Mouse (Mus musculus) ES-E14 (cell line): ENCODE results near the gene Kansl1l. TPM values are rescaled to one million over a fixed set of nuclear protein-coding genes. Genes with fewer than 3 reads are reported as not detected.
A peak's percentile ranks its signal among the peaks of the same experiment; 100 is the strongest.

Experiments
- DNase-seq: peaks from one replicate; pipeline ENCODE4 v3.0.0-alpha.2; 2013; ENCODE audit warnings: low read depth, low spot score
- H3K27ac ChIP-seq: 2 replicates; pipeline ENCODE4 v1.5.1; 2012; ENCODE audit warnings: low read depth, mild to moderate bottlenecking, low read length, moderate library complexity, mixed read lengths; ENCODE audit not compliant: poor library complexity, insufficient read depth, severe bottlenecking
- H3K36me3 ChIP-seq: 2 replicates; pipeline ENCODE4 v1.6.1; 2012; ENCODE audit warnings: mild to moderate bottlenecking, low read length, moderate library complexity, mixed read lengths; ENCODE audit not compliant: control insufficient read depth, poor library complexity, insufficient read depth, severe bottlenecking
- H3K4me1 ChIP-seq, 2 experiments: fragments of 150-350 bp in 1 of 2; sonication (generic) in 1 of 2; 2 replicates each; pipeline ENCODE4 v1.6.1; 2012; ENCODE audit warnings: low read length in 2 of 2, mild to moderate bottlenecking in 1 of 2, mixed read lengths in 1 of 2; ENCODE audit not compliant: control insufficient read depth in 2 of 2, insufficient read depth in 2 of 2, poor library complexity in 1 of 2
- H3K4me3 ChIP-seq, 2 experiments: fragments of 150-350 bp in 1 of 2; sonication (generic) in 1 of 2; 2 replicates each; pipeline ENCODE4 v1.5.1; 2012; ENCODE audit warnings: low read length in 2 of 2, low read depth in 1 of 2, mild to moderate bottlenecking in 1 of 2, mixed read lengths in 1 of 2; ENCODE audit not compliant: insufficient read depth in 1 of 2, poor library complexity in 1 of 2, severe bottlenecking in 1 of 2
- H3K9ac ChIP-seq: 2 replicates; pipeline ENCODE4 v1.6.1; 2012; ENCODE audit warnings: low read depth, mild to moderate bottlenecking, low read length, mixed read lengths; ENCODE audit not compliant: poor library complexity, insufficient read depth, severe bottlenecking
- H3K9me3 ChIP-seq: fragments of 150-350 bp; sonication (generic); 2 replicates; pipeline ENCODE4 v1.6.1; 2012; ENCODE audit warnings: low read depth, mild to moderate bottlenecking, low read length; ENCODE audit not compliant: control insufficient read depth, insufficient read depth
- CHD2 ChIP-seq: IDR thresholded peaks from 2 replicates; pipeline ENCODE4 v1.6.1; 2014; ENCODE audit warnings: mild to moderate bottlenecking, low read depth, low read length, inconsistent platforms
- HCFC1 ChIP-seq: IDR thresholded peaks from 2 replicates; pipeline ENCODE4 v1.6.1; 2012; ENCODE audit warnings: low read length, inconsistent platforms, borderline replicate concordance; ENCODE audit not compliant: insufficient read depth
- MAFK ChIP-seq: IDR thresholded peaks from 2 replicates; pipeline ENCODE4 v1.6.1; 2014; ENCODE audit warnings: mild to moderate bottlenecking, low read depth, low read length, inconsistent platforms; ENCODE audit not compliant: insufficient read depth
- ZC3H11A ChIP-seq: IDR thresholded peaks from 2 replicates; pipeline ENCODE4 v1.6.1; 2012; ENCODE audit warnings: low read depth, mild to moderate bottlenecking, inconsistent platforms, low read length, borderline replicate concordance
- ZNF384 ChIP-seq: IDR thresholded peaks from 2 replicates; pipeline ENCODE4 v1.6.1; 2012; ENCODE audit warnings: low read depth, low read length, inconsistent platforms
- in situ Hi-C, 2 experiments: fragments of 600-800 bp; cut with MboI; formaldehyde crosslinking; loops; one replicate each; pipeline ENCODE4 v1.15.1; 2025; ENCODE audit warnings: low sequenced_read_pairs in 2 of 2, inconsistent platforms in 1 of 2; ENCODE audit not compliant: unreplicated experiment in 2 of 2
- total RNA-seq: library from RNA; depleted of rRNA; stranded (reverse); fragments of 300-350 nt; gene quantifications from 2 replicates; pipeline ENCODE4 v1.2.3, GENCODE M21; 2012

The Kansl1l gene
- total RNA-seq, 1 experiment: 3.3 TPM

DNA sequence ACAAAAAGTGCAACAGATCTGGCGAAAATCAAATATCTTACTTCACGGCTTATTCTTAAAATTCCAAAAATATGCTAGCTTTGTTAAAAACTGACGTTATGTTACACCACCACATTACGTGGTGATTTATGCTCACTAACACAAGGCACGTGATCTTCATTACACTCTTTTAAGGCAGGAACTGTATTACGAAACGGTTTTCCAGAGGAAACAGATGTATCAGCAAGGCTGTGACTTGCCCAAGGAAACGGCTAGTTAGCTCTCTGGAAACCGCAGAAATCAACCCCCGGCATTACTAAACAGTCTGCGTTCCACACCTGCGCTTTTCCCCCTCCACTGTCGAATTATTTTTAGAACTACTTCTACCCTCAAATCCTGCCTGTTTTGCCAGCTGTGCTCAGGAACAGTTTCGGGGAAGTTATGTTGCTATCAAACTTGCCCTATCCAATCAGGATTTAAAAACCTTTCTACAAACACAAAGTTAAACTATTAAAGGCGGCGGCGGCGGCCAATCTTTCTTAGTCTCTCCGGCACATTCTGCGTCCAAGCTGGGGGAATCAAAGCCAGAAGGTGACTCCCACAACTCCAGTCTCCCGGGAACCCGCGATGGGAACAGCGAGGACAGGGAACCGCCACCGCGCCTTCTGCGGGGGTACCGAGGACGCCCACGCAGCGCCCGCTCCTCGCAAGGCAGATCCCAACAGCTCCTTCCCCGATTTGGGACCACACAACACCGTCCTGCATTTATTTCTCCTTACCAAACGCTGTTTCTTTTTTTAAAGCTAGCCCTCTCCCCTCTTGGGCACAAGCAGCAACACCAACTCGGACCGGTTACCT, 1.2 kb downstream of the Kansl1l start:
- H3K27ac ChIP-seq: no peak overlapping the region
- H3K9ac ChIP-seq: peak overlapping the region; percentile 81
- no peaks in the 10 kb centered on the region for H3K36me3 ChIP-seq
- H3K4me3 ChIP-seq: peak overlapping the region; percentile 75 to 80
- no peaks in the 10 kb centered on the region for H3K9me3 ChIP-seq
- no peak for TF ChIP-seq ZNF384
- no peak for TF ChIP-seq ZC3H11A
- 0 out of 2 replicates have a peak, but pooled peaks have one; percentile 16 for TF ChIP-seq CHD2
- peak; percentile 24; the same call in 1 of the 2 replicates for TF ChIP-seq HCFC1
- TF ChIP-seq MAFK: no peak
- in situ Hi-C loops: no loop called here
- H3K4me1 ChIP-seq: no peaks in the 10 kb centered on the region; a peak in 1 of 4 replicates
- DNase-seq: peak; percentile 39

DNA sequence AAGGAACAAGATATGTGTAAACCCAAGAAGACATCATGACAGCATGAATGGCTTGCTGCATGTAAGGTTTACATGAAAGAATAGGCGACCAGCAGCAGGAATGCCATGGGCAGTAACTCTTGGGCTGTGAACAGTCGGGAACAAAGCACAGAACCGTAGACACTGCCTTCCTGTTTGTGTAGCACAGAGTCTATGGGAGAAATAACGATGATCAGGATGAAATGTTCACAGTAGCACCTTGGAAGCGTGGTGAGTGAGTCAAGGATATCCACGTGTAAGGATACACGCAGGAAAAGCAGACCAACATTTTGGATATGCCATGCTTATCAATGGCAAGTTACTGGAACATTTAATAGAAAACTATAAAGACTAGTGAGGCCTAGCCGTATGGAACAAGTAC, 2.6 kb downstream of the Kansl1l start:
- no peaks in the 10 kb centered on the region for H3K9me3 ChIP-seq
- H3K9ac ChIP-seq: no peak overlapping the region
- no peak overlapping the region for H3K27ac ChIP-seq
- no peaks in the 10 kb centered on the region; a peak in 1 of 4 replicates for H3K4me1 ChIP-seq
- no peak for DNase-seq
- in situ Hi-C loops: no loop called here
- TF ChIP-seq ZC3H11A: no peak
- TF ChIP-seq MAFK: no peak
- TF ChIP-seq CHD2: no peak
- no peak for TF ChIP-seq ZNF384
- TF ChIP-seq HCFC1: no peak
- H3K4me3 ChIP-seq: no peak overlapping the region
- no peaks in the 10 kb centered on the region for H3K36me3 ChIP-seq

DNA sequence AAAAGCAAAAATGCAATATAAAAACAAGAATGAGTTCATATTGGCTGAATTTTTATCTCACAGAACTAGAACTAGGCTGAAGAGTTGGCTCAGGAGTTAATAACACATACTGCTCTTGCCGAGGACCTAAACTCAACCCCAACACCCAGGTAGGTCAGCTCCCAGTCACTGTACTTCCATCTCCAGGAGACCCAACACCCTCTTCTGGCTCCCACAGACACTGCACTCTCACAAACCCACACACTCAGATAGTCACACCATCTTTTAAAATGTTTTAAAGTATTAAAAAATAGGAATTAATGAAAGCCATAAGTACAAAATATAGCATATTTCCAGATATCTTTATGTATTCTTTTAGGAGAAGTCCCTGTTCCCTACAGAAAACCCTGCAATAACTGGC, 4.2 kb downstream of the Kansl1l start:
- TF ChIP-seq CHD2: no peak
- no peak for TF ChIP-seq ZC3H11A
- no peak for TF ChIP-seq MAFK
- no peak for TF ChIP-seq HCFC1
- no peak for TF ChIP-seq ZNF384
- Histone ChIP-seq H3K9me3 (no peaks in the 10 kb centered on the region), H3K9ac (no peak overlapping the region), H3K4me1 (no peaks in the 10 kb centered on the region; a peak in 1 of 4 replicates), H3K27ac (no peak overlapping the region), H3K36me3 (no peaks in the 10 kb centered on the region), H3K4me3 (no peak overlapping the region)
- in situ Hi-C loops: no loop called here
- no peak for DNase-seq

DNA sequence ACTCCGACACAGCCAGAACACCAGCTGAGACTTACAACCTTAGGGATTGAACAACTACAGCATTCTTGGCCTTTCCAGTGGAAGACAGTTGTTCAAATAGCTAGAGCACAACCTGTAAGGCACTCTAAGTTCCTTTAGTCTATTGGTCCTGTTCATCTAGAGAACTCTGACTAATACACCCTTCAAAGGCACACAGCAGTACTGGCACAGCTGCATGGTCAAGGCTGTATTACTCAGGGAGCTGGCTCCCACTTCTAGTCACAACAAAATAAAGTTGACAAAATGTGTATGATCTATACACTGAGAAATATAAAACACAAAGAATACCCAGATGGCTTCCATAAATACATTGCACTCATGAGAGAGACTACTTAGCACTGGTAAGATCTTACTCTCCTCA, 10.5 kb downstream of the Kansl1l start:
- H3K4me3 ChIP-seq: no peak overlapping the region
- no peaks in the 10 kb centered on the region for H3K4me1 ChIP-seq
- no peak overlapping the region for H3K27ac ChIP-seq
- no peaks in the 10 kb centered on the region for H3K9me3 ChIP-seq
- H3K36me3 ChIP-seq: no peaks in the 10 kb centered on the region
- H3K9ac ChIP-seq: no peak overlapping the region
- TF ChIP-seq CHD2: no peak
- TF ChIP-seq HCFC1: no peak
- TF ChIP-seq MAFK: no peak
- TF ChIP-seq ZC3H11A: no peak
- no peak for TF ChIP-seq ZNF384
- DNase-seq: no peak
- in situ Hi-C loops: no loop called here
